Mouse (Mus musculus) heart, adult 2 months (tissue): ENCODE results near the gene Ap1ar.

ENCODE experiments used
- CTCF ChIP-seq: fragments of 200-600 bp; IDR thresholded peaks from 2 replicates; pipeline ENCODE4 v1.8.1; 2022; ENCODE audit warnings: antibody characterized with exemption, mild to moderate bottlenecking, moderate library complexity
- EP300 ChIP-seq: fragments of 200-500 bp; IDR thresholded peaks from 2 replicates; pipeline ENCODE4 v1.6.1; 2011; ENCODE audit warnings: low read depth, low read length, control low read depth; ENCODE audit not compliant: insufficient read depth
- POLR2A ChIP-seq: fragments of 200-500 bp; IDR thresholded peaks from 2 replicates; pipeline ENCODE4 v1.6.1; 2011; ENCODE audit warnings: mild to moderate bottlenecking, low read depth, low read length, control low read depth; ENCODE audit not compliant: insufficient read depth

DNA sequence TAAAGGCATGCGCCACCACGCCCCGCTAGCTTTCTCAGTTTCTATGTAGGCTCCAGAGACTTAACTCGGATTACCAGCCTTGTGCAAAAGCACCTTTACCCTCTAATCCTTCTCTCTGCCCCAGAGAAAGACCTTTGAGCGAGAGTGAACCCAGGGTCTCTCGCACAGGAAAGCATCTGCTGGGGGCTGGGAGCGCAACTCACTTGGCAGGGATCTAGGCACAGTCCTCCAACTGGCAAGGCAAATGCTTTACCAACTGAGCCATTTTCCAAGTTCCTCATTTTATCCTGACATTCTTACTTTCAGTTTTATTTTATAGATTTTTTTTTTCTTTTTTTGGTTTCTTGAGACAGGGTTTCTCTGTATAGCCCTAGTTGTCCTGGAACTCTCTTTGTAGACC lies 44.3 kb downstream of the Ap1ar start:
- TF ChIP-seq POLR2A (no peak), CTCF (no peak), EP300 (no peak)
